Mouse (Mus musculus): ENCODE data around the gene Pard3. TPM values are rescaled to one million over a fixed set of nuclear protein-coding genes. Genes with fewer than 3 reads are reported as not detected.

Pard3 gene
- polyA plus RNA-seq, 2 experiments = 4.5 TPM

GRCm38 (mm10) chr8:127501756-127502155, 438.1 kb downstream of the Pard3 start:
- H3K4me1 ChIP-seq (replicated peaks; ENCODE audit: control insufficient read depth in 2 of 2, insufficient read depth in 2 of 2, low read length in 1 of 2) = peaks cover 0 to 26% of the 10 kb centered on the region in 2 experiments; a peak in 2 of 4 replicates
- TF ChIP-seq CTCF (IDR thresholded peaks at IDR 0.05; ENCODE audit: low read depth) (no peak), EP300 (IDR thresholded peaks at IDR 0.05; ENCODE audit: low read depth) (no peak)
- no peak overlapping the region for H3K4me3 ChIP-seq (ENCODE audit: insufficient read depth in 1 of 2, low read depth in 2 of 2, low read length in 2 of 2)
- no peaks in the 10 kb centered on the region for H3K36me3 ChIP-seq (replicated peaks; ENCODE audit: control insufficient read depth, insufficient read depth, low read depth)
- 24% methylated on average over 1 of the region's 1 CpGs for WGBS (ENCODE audit: insufficient replicate concordance)
- no peak overlapping the region for H3K27ac ChIP-seq
- DNase-seq (ENCODE audit: low read depth in 3 of 3, low spot score in 3 of 3) = no peak
- no peaks in the 10 kb centered on the region for H3K27me3 ChIP-seq (ENCODE audit: control insufficient read depth, insufficient read depth, low read length)
- H3K4me2 ChIP-seq (ENCODE audit: low read depth) = no peak overlapping the region
- ATAC-seq (ENCODE audit: insufficient read depth) = no peak
- H3K9ac ChIP-seq (replicated peaks) = no peak overlapping the region
- no peaks in the 10 kb centered on the region for H3K9me3 ChIP-seq (ENCODE audit: control insufficient read depth, low read length)

- DNase-seq (ENCODE audit: low read depth in 3 of 3, low spot score in 3 of 3) (no peak), ATAC-seq (ENCODE audit: insufficient read depth) (peak; percentile 27; the same call in 1 of the 2 replicates)
- no peaks in the 10 kb centered on the region for H3K9me3 ChIP-seq (ENCODE audit: control insufficient read depth, low read length)
- WGBS (ENCODE audit: insufficient replicate concordance) = 17% methylated on average over 1 of the region's 1 CpGs
- no peaks in the 10 kb centered on the region for H3K36me3 ChIP-seq (replicated peaks; ENCODE audit: control insufficient read depth, insufficient read depth, low read depth)
- H3K4me1 ChIP-seq (replicated peaks; ENCODE audit: control insufficient read depth in 2 of 2, insufficient read depth in 2 of 2, low read length in 1 of 2) = peaks cover 0 to 26% of the 10 kb centered on the region in 2 experiments; a peak in 2 of 4 replicates
- no peak for TF ChIP-seq CTCF (IDR thresholded peaks at IDR 0.05; ENCODE audit: low read depth)
- no peak for TF ChIP-seq EP300 (IDR thresholded peaks at IDR 0.05; ENCODE audit: low read depth)
- H3K4me2 ChIP-seq (ENCODE audit: low read depth) = no peak overlapping the region
- no peak overlapping the region for H3K4me3 ChIP-seq (ENCODE audit: insufficient read depth in 1 of 2, low read depth in 2 of 2, low read length in 2 of 2)
- no peak overlapping the region for H3K27ac ChIP-seq
- H3K9ac ChIP-seq (replicated peaks) = no peak overlapping the region
- H3K27me3 ChIP-seq (ENCODE audit: control insufficient read depth, insufficient read depth, low read length) = no peaks in the 10 kb centered on the region
Measured at GRCm38 (mm10) chr8:127505286-127505685, 441.6 kb downstream of the Pard3 start.

GRCm38 (mm10) chr8:127506336-127506735, 442.6 kb downstream of the Pard3 start:
- H3K27ac ChIP-seq = no peak overlapping the region
- H3K36me3 ChIP-seq (replicated peaks; ENCODE audit: control insufficient read depth, insufficient read depth, low read depth) = no peaks in the 10 kb centered on the region
- DNase-seq (ENCODE audit: low read depth in 3 of 3, low spot score in 3 of 3) = no peak
- TF ChIP-seq EP300 (IDR thresholded peaks at IDR 0.05; ENCODE audit: low read depth) (no peak), CTCF (IDR thresholded peaks at IDR 0.05; ENCODE audit: low read depth) (no peak)
- H3K4me1 ChIP-seq (replicated peaks; ENCODE audit: control insufficient read depth in 2 of 2, insufficient read depth in 2 of 2, low read length in 1 of 2) = peaks cover 0 to 20% of the 10 kb centered on the region in 2 experiments; a peak in 2 of 4 replicates
- H3K9me3 ChIP-seq (ENCODE audit: control insufficient read depth, low read length) = no peaks in the 10 kb centered on the region
- no peaks in the 10 kb centered on the region for H3K27me3 ChIP-seq (ENCODE audit: control insufficient read depth, insufficient read depth, low read length)
- WGBS (ENCODE audit: insufficient replicate concordance) = 24% methylated on average over 1 of the region's 1 CpGs
- no peak overlapping the region for H3K4me3 ChIP-seq (ENCODE audit: insufficient read depth in 1 of 2, low read depth in 2 of 2, low read length in 2 of 2)
- no peak overlapping the region for H3K9ac ChIP-seq (replicated peaks)
- no peak overlapping the region for H3K4me2 ChIP-seq (ENCODE audit: low read depth)
- peak; percentile 14; the same call in 1 of the 2 replicates for ATAC-seq (ENCODE audit: insufficient read depth)

DNA sequence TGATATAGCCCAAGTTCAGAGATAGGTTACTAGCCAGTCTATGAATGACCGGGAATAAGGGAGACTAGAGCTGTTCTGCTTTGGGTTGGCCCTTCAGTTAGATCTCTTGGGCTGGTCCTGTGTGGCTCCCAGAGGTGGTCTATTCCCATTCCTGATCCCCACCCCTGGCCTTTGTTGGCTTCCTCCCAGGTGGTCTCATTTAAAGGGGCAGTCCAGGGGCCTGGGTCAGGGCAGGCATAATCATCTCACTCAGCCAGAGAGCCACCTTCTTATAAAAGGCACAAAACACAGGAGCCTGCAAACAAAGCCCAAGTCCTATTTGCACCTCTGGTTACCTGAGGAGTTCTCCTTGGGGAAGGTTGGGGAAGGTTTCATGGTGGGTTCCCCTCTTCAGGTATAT, 447.6 kb downstream of the Pard3 start:
- TF ChIP-seq CTCF (IDR thresholded peaks at IDR 0.05; ENCODE audit: low read depth) = no peak
- TF ChIP-seq EP300 (IDR thresholded peaks at IDR 0.05; ENCODE audit: low read depth) = no peak
- H3K9ac ChIP-seq (replicated peaks) = no peak overlapping the region
- 65% methylated on average over 1 of the region's 1 CpGs for WGBS (ENCODE audit: insufficient replicate concordance)
- no peak for ATAC-seq (ENCODE audit: insufficient read depth)
- peaks cover 9 to 21% of the 10 kb centered on the region in 2 experiments for H3K4me1 ChIP-seq (replicated peaks; ENCODE audit: control insufficient read depth in 2 of 2, insufficient read depth in 2 of 2, low read length in 1 of 2)
- no peaks in the 10 kb centered on the region for H3K27me3 ChIP-seq (ENCODE audit: control insufficient read depth, insufficient read depth, low read length)
- no peak overlapping the region for H3K4me2 ChIP-seq (ENCODE audit: low read depth)
- DNase-seq (ENCODE audit: low read depth in 3 of 3, low spot score in 3 of 3) = no peak
- no peaks in the 10 kb centered on the region for H3K9me3 ChIP-seq (ENCODE audit: control insufficient read depth, low read length)
- H3K36me3 ChIP-seq (replicated peaks; ENCODE audit: control insufficient read depth, insufficient read depth, low read depth) = no peaks in the 10 kb centered on the region
- H3K4me3 ChIP-seq (ENCODE audit: insufficient read depth in 1 of 2, low read depth in 2 of 2, low read length in 2 of 2) = no peak overlapping the region
- H3K27ac ChIP-seq = no peak overlapping the region

DNA sequence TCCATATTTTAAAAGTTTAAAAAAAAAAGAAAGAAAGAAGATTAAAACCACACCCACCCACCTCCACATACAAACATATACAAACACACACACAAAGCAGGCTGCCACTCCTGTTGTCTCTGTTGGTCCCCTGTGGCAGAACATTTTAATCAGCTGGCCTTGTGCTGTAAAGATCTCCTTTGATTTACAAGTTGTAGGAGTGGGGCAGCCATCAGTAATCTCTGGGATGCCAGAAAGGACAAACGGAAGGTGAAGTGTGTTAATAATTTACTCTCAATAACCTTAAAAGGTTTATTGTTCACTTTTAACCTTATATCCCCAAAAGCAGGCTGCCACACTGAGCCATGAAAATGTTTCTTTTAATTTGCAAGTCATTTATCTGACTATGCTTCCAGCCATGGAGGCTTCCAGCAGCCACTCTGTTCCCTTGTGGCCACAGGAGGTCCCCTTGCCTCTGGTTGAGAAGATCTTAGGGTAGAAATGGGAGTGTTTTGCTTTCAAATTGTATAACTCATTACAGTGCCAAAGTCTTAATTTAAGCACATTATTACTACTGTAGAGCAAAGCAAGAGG, 448.4 kb downstream of the Pard3 start:
- H3K36me3 ChIP-seq (replicated peaks; ENCODE audit: control insufficient read depth, insufficient read depth, low read depth) = no peaks in the 10 kb centered on the region
- no peak for ATAC-seq (ENCODE audit: insufficient read depth)
- DNase-seq (ENCODE audit: low read depth in 3 of 3, low spot score in 3 of 3) = no peak
- H3K9ac ChIP-seq (replicated peaks) = no peak overlapping the region
- no peaks in the 10 kb centered on the region for H3K27me3 ChIP-seq (ENCODE audit: control insufficient read depth, insufficient read depth, low read length)
- peaks cover 9 to 24% of the 10 kb centered on the region in 2 experiments for H3K4me1 ChIP-seq (replicated peaks; ENCODE audit: control insufficient read depth in 2 of 2, insufficient read depth in 2 of 2, low read length in 1 of 2)
- TF ChIP-seq CTCF (IDR thresholded peaks at IDR 0.05; ENCODE audit: low read depth) = no peak
- no peak for TF ChIP-seq EP300 (IDR thresholded peaks at IDR 0.05; ENCODE audit: low read depth)
- no peak overlapping the region for H3K4me2 ChIP-seq (ENCODE audit: low read depth)
- no peaks in the 10 kb centered on the region for H3K9me3 ChIP-seq (ENCODE audit: control insufficient read depth, low read length)
- no peak overlapping the region for H3K4me3 ChIP-seq (ENCODE audit: insufficient read depth in 1 of 2, low read depth in 2 of 2, low read length in 2 of 2)
- 52% methylated on average over 1 of the region's 1 CpGs for WGBS (ENCODE audit: insufficient replicate concordance)
- no peak overlapping the region for H3K27ac ChIP-seq
